Mouse (Mus musculus) MEL (cell line): Measurements from ENCODE around the gene Vwa3a. TPM values are rescaled to one million over a fixed set of nuclear protein-coding genes. Genes with fewer than 3 reads are reported as not detected.

ENCODE experiments used
- DNase-seq: peaks from one replicate; pipeline ENCODE4 v3.0.0; 2011; ENCODE audit warnings: low read depth, low spot score
- H3K27ac ChIP-seq: 2 replicates; pipeline ENCODE4 v1.5.1; 2012; ENCODE audit warnings: low read depth, mild to moderate bottlenecking, control low read depth, low read length, moderate library complexity; ENCODE audit not compliant: control insufficient read depth
- H3K27me3 ChIP-seq, 2 experiments: fragments of 150-350 bp in 1 of 2; sonication (generic) in 1 of 2; 2 replicates each; pipeline ENCODE4 v1.6.1; 2012; ENCODE audit warnings: low read length in 2 of 2, mild to moderate bottlenecking in 2 of 2, improper control_type of control experiment in 1 of 2, moderate library complexity in 1 of 2; ENCODE audit not compliant: insufficient read depth in 2 of 2, control insufficient read depth in 1 of 2
- H3K36me3 ChIP-seq, 2 experiments: 2 replicates each; pipeline ENCODE4 v1.6.1; 2012 to 2014; ENCODE audit warnings: low read length in 2 of 2, improper control_type of control experiment in 1 of 2, inconsistent platforms in 1 of 2, mild to moderate bottlenecking in 1 of 2; ENCODE audit not compliant: insufficient read depth in 2 of 2, control insufficient read depth in 1 of 2
- H3K4me1 ChIP-seq, 2 experiments: fragments of 150-350 bp in 1 of 2; sonication (generic) in 1 of 2; 2 replicates each; pipeline ENCODE4 v1.6.1; 2012; ENCODE audit warnings: low read length in 2 of 2, improper control_type of control experiment in 1 of 2, mild to moderate bottlenecking in 1 of 2; ENCODE audit not compliant: insufficient read depth in 2 of 2, control insufficient read depth in 1 of 2
- H3K4me3 ChIP-seq, 2 experiments: fragments of 150-350 bp in 1 of 2; sonication (generic) in 1 of 2; 2 replicates each; pipeline ENCODE4 v1.5.1; 2012; ENCODE audit warnings: low read depth in 2 of 2, low read length in 2 of 2, mild to moderate bottlenecking in 2 of 2, moderate library complexity in 2 of 2, control low read depth in 1 of 2, improper control_type of control experiment in 1 of 2; ENCODE audit not compliant: control insufficient read depth in 1 of 2, insufficient read depth in 1 of 2
- H3K79me2 ChIP-seq: 2 replicates; pipeline ENCODE4 v1.6.1; 2012; ENCODE audit warnings: mild to moderate bottlenecking, low read length, moderate library complexity; ENCODE audit not compliant: control insufficient read depth, poor library complexity, insufficient read depth
- H3K9ac ChIP-seq: 2 replicates; pipeline ENCODE4 v1.6.1; 2012; ENCODE audit warnings: low read depth, mild to moderate bottlenecking, control low read depth, low read length, moderate library complexity; ENCODE audit not compliant: control insufficient read depth, poor library complexity, severe bottlenecking
- H3K9me3 ChIP-seq: fragments of 150-350 bp; sonication (generic); replicated peaks from 2 replicates; pipeline ENCODE4 v1.6.1; 2012; ENCODE audit warnings: mild to moderate bottlenecking, low read length, improper control_type of control experiment, moderate library complexity; ENCODE audit not compliant: insufficient read depth
- BHLHE40 ChIP-seq: IDR thresholded peaks from 2 replicates; pipeline ENCODE4 v1.6.1; 2012; ENCODE audit warnings: low read depth, mild to moderate bottlenecking, inconsistent platforms, low read length, improper control_type of control experiment, borderline replicate concordance
- CTCF ChIP-seq, 3 experiments: IDR thresholded peaks in 2 of 3; conservative IDR thresholded peaks in 1 of 3; 2 replicates each; pipeline ENCODE4 v1.5.1; 2011 to 2012; ENCODE audit warnings: low read length in 3 of 3, low read depth in 2 of 3, mild to moderate bottlenecking in 2 of 3, improper control_type of control experiment in 1 of 3, inconsistent platforms in 1 of 3, mixed read lengths in 1 of 3, moderate library complexity in 1 of 3; ENCODE audit not compliant: control insufficient read depth in 1 of 3, insufficient read depth in 1 of 3, poor library complexity in 1 of 3, severe bottlenecking in 1 of 3
- E2F4 ChIP-seq: IDR thresholded peaks from 2 replicates; pipeline ENCODE4 v1.6.1; 2011; ENCODE audit warnings: low read depth, low read length, improper control_type of control experiment, borderline replicate concordance
- ETS1 ChIP-seq: IDR thresholded peaks from 2 replicates; pipeline ENCODE4 v1.6.1; 2012; ENCODE audit warnings: low read depth, mild to moderate bottlenecking, inconsistent platforms, low read length, improper control_type of control experiment, moderate library complexity
- GABPA ChIP-seq: IDR thresholded peaks from 2 replicates; pipeline ENCODE4 v1.6.1; 2012; ENCODE audit warnings: low read depth, mild to moderate bottlenecking, inconsistent platforms, low read length, improper control_type of control experiment, moderate library complexity
- KAT2A ChIP-seq: conservative IDR thresholded peaks from 2 replicates; pipeline ENCODE4 v1.6.1; 2012; ENCODE audit warnings: low read depth, low read length, improper control_type of control experiment, inconsistent platforms
- MAFK ChIP-seq: IDR thresholded peaks from 2 replicates; pipeline ENCODE4 v1.6.1; 2011; ENCODE audit warnings: low read depth, mild to moderate bottlenecking, low read length, improper control_type of control experiment, borderline replicate concordance
- MEF2A ChIP-seq: IDR thresholded peaks from 2 replicates; pipeline ENCODE4 v1.6.1; 2014; ENCODE audit warnings: low read depth, mild to moderate bottlenecking, inconsistent platforms, low read length, improper control_type of control experiment; ENCODE audit not compliant: poor library complexity, insufficient replicate concordance, severe bottlenecking; ENCODE audit errors: extremely low read depth
- MYB ChIP-seq: IDR thresholded peaks from 2 replicates; pipeline ENCODE4 v1.6.1; 2011; ENCODE audit warnings: mild to moderate bottlenecking, low read depth, low read length, improper control_type of control experiment
- MYC ChIP-seq: IDR thresholded peaks from 2 replicates; pipeline ENCODE4 v1.6.1; 2011; ENCODE audit warnings: low read depth, mild to moderate bottlenecking, low read length, improper control_type of control experiment, moderate library complexity
- POLR2A ChIP-seq, 2 experiments: IDR thresholded peaks; 2 replicates each; pipeline ENCODE4 v1.6.1; 2011 to 2012; ENCODE audit warnings: low read length in 2 of 2, mild to moderate bottlenecking in 2 of 2, control low read depth in 1 of 2, improper control_type of control experiment in 1 of 2, low read depth in 1 of 2, moderate library complexity in 1 of 2; ENCODE audit not compliant: control insufficient read depth in 1 of 2, insufficient read depth in 1 of 2, poor library complexity in 1 of 2
- POLR2AphosphoS5 ChIP-seq: IDR thresholded peaks from 2 replicates; pipeline ENCODE4 v1.6.1; 2012; ENCODE audit warnings: low read depth, borderline replicate concordance, mild to moderate bottlenecking, inconsistent platforms, low read length, moderate library complexity, mixed read lengths
- RAD21 ChIP-seq: IDR thresholded peaks from 2 replicates; pipeline ENCODE4 v1.6.1; 2011; ENCODE audit warnings: mild to moderate bottlenecking, low read depth, low read length, improper control_type of control experiment
- RCOR1 ChIP-seq: IDR thresholded peaks from 2 replicates; pipeline ENCODE4 v1.6.1; 2012; ENCODE audit warnings: low read depth, mild to moderate bottlenecking, inconsistent platforms, low read length, improper control_type of control experiment
- SMC3 ChIP-seq: IDR thresholded peaks from 2 replicates; pipeline ENCODE4 v1.6.1; 2011; ENCODE audit warnings: low read depth, low read length, improper control_type of control experiment
- TAL1 ChIP-seq: IDR thresholded peaks from 2 replicates; pipeline ENCODE4 v1.6.1; 2012; ENCODE audit warnings: mild to moderate bottlenecking, inconsistent platforms, low read length, moderate library complexity, mixed read lengths
- ZC3H11A ChIP-seq: IDR thresholded peaks from 2 replicates; pipeline ENCODE4 v1.6.1; 2012; ENCODE audit warnings: low read depth, mild to moderate bottlenecking, inconsistent platforms, low read length, improper control_type of control experiment
- ZNF384 ChIP-seq: IDR thresholded peaks from 2 replicates; pipeline ENCODE4 v1.6.1; 2012; ENCODE audit warnings: low read depth, mild to moderate bottlenecking, inconsistent platforms, low read length, improper control_type of control experiment
- polyA plus RNA-seq, 2 experiments: library from polyadenylated mRNA; stranded (reverse) in 1 of 2; unstranded in 1 of 2; fragments of >175 nt in 1 of 2; fragments of >200 nt in 1 of 2; gene quantifications; 2 replicates each; pipeline versions ENCODE4 v1.2.1 to v1.2.4; 2012; ENCODE audit warnings: low replicate concordance in 2 of 2, low read depth in 1 of 2; ENCODE audit not compliant: insufficient read length in 2 of 2, insufficient read depth in 1 of 2, missing spikeins in 1 of 2
- total RNA-seq: library from RNA; depleted of rRNA; stranded (reverse); fragments of 300-350 nt; gene quantifications from 2 replicates; pipeline ENCODE4 v1.2.3, GENCODE M21; 2012; rRNA removed

Vwa3a gene
- not detected in 2 replicates for total RNA-seq
- not detected for polyA plus RNA-seq

DNA sequence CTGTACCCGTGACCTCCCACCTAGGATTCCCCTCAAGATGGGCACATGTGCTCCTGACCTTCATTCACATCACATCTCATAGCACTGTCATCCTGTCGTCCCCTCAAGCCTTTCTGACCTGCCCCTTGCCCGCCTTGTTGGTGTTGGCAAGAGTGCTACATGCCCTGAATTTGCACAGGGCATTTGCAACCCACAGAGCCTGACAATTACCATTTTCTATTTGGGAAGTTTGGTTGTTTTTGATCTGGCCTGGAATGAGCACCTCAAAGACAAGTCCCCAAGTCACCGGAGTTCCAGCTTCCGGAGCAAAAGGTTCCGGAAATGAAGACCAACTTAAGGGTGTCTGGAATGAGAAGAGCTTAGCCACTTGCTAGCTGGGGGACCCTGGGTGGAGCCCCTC, at the start of gene Vwa3a:
Gene Vwa3a (plus strand): TSS at position 301 of the 400 bp plus-strand sequence.
- H3K27me3 ChIP-seq, result no peaks in the 10 kb centered on the region
- no peaks in the 10 kb centered on the region for H3K4me1 ChIP-seq
- TF ChIP-seq GABPA (no peak), RCOR1 (no peak), ZC3H11A (no peak), TAL1 (no peak), MYB (no peak), BHLHE40 (no peak), KAT2A (no peak), CTCF (IDR thresholded peaks at IDR 0.05 in 2 of 3, conservative IDR thresholded peaks at IDR 0.05 in 1 of 3; ENCODE audit: control insufficient read depth in 1 of 3, insufficient read depth in 1 of 3, low read depth in 2 of 3, low read length in 3 of 3, poor library complexity in 1 of 3, severe bottlenecking in 1 of 3) (no peak), ZNF384 (no peak), POLR2AphosphoS5 (no peak), RAD21 (no peak), MAFK (no peak), MEF2A (no peak)
- no peak within 1 kb of the TSS for H3K4me3 ChIP-seq
- no peaks in the 10 kb centered on the region for H3K36me3 ChIP-seq
- no peak for DNase-seq
- no peak within 1 kb of the TSS for H3K9ac ChIP-seq
- H3K79me2 ChIP-seq, result no peaks in the 10 kb centered on the region
- no peak within 1 kb of the TSS for H3K27ac ChIP-seq
- H3K9me3 ChIP-seq, result no peaks in the 10 kb centered on the region

DNA sequence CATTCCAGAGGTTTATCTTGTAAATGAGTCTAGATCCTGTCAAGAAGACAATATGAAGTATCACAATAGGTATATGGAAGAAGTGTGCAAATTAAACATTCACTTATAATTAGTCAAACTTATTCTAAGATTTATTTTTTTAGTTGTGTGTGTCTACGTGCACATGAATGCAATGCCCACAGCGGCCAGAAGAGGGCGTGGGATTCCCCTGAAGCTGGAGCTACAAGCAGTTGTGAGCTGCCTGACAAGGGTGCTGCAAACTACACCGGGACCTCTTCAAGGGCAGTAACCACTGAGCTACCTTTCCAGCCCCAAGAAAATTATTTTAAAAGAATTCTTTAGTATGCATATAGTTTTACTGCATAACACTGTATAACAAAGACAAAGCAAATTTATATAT, 48.5 kb upstream of the Vwa3a start:
- peaks cover 3 to 4% of the 10 kb centered on the region in 2 experiments for H3K4me1 ChIP-seq
- H3K9ac ChIP-seq, result no peak overlapping the region
- no peak overlapping the region for H3K4me3 ChIP-seq
- H3K27me3 ChIP-seq, result no peaks in the 10 kb centered on the region
- peaks cover 2 to 7% of the 10 kb centered on the region in 2 experiments for H3K36me3 ChIP-seq
- peak; percentile 68 for DNase-seq
- TF ChIP-seq ETS1, result no peak
- TF ChIP-seq TAL1, result no peak
- TF ChIP-seq MAFK, result no peak
- TF ChIP-seq POLR2A (IDR thresholded peaks at IDR 0.05; ENCODE audit: control insufficient read depth in 1 of 2, insufficient read depth in 1 of 2, low read depth in 1 of 2, low read length in 2 of 2, poor library complexity in 1 of 2), result no peak
- TF ChIP-seq RAD21, result peak; percentile 9
- TF ChIP-seq CTCF (IDR thresholded peaks at IDR 0.05 in 2 of 3, conservative IDR thresholded peaks at IDR 0.05 in 1 of 3; ENCODE audit: control insufficient read depth in 1 of 3, insufficient read depth in 1 of 3, low read depth in 2 of 3, low read length in 3 of 3, poor library complexity in 1 of 3, severe bottlenecking in 1 of 3), result peak; percentile 45 to 69 (median 49)
- no peak for TF ChIP-seq E2F4
- no peak for TF ChIP-seq MYC
- no peak for TF ChIP-seq BHLHE40
- peak; percentile 39 for TF ChIP-seq SMC3
- TF ChIP-seq RCOR1, result no peak
- TF ChIP-seq KAT2A, result no peak
- H3K79me2 ChIP-seq, result peaks cover 29% of the 10 kb centered on the region; the same call in 1 of the 2 replicates
- H3K27ac ChIP-seq, result no peak overlapping the region
- no peaks in the 10 kb centered on the region for H3K9me3 ChIP-seq
